Comparison of ENCODE assay signal across 8 mouse cellular contexts in genomic region chr5:112394415-112394763, GRCm38 (mm10). TPM values are rescaled to one million over a fixed set of nuclear protein-coding genes. Genes with fewer than 3 reads are reported as not detected.
DNase-seq lines count a peak whose midpoint lies in the region; ATAC-seq and TF ChIP-seq lines count a peak whose summit lies in the region.

No protein-coding gene starts in this region.

- H3K27me3 ChIP-seq in heart, embryonic 16.5 days (ENCODE audit: control insufficient read depth, insufficient read depth, low read length) = peaks cover 57% of the 10 kb centered on the region
- no peaks in the 10 kb centered on the region for H3K27me3 ChIP-seq in forebrain, postnatal 0 days (ENCODE audit: insufficient read depth, low read length)
- H3K27me3 ChIP-seq in midbrain, embryonic 10.5 days (ENCODE audit: low read depth, poor library complexity, severe bottlenecking) = peaks cover 43% of the 10 kb centered on the region

- no peak overlapping the region for H3K27ac ChIP-seq in heart, embryonic 16.5 days (ENCODE audit: low read length)
- peak overlapping the region; percentile 92 for H3K27ac ChIP-seq in forebrain, postnatal 0 days (ENCODE audit: low read depth, low read length)
- peak overlapping the region; percentile 93 for H3K27ac ChIP-seq in midbrain, embryonic 10.5 days (replicated peaks)

- H3K9me3 ChIP-seq in heart, embryonic 16.5 days (replicated peaks; ENCODE audit: control insufficient read depth, low read length) = no peaks in the 10 kb centered on the region
- no peaks in the 10 kb centered on the region for H3K9me3 ChIP-seq in forebrain, postnatal 0 days (ENCODE audit: low read length)
- H3K9me3 ChIP-seq in midbrain, embryonic 10.5 days (replicated peaks) = no peaks in the 10 kb centered on the region

- H3K9ac ChIP-seq in heart, embryonic 16.5 days (ENCODE audit: low read length) = peak overlapping the region; percentile 63
- peak overlapping the region; percentile 60 for H3K9ac ChIP-seq in forebrain, postnatal 0 days

- H3K36me3 ChIP-seq in heart, embryonic 16.5 days (ENCODE audit: control insufficient read depth, insufficient read depth) = no peaks in the 10 kb centered on the region
- H3K36me3 ChIP-seq in forebrain, postnatal 0 days (ENCODE audit: insufficient read depth) = peaks cover 15% of the 10 kb centered on the region
- H3K36me3 ChIP-seq in midbrain, embryonic 10.5 days = peaks cover 29% of the 10 kb centered on the region

- intact Hi-C loops in heart, postnatal 10 days (cut with DNase I) = no loop called here

- 2% methylated on average over 23 of the region's 28 CpGs for WGBS in heart, embryonic 16.5 days
- WGBS in forebrain, postnatal 0 days = under 1% methylated on average over 27 of the region's 28 CpGs
- under 1% methylated on average over 27 of the region's 28 CpGs for WGBS in midbrain, embryonic 10.5 days

- ATAC-seq in heart, embryonic 16.5 days (replicated peaks; ENCODE audit: extremely low read depth, insufficient read depth, low FRiP score) = peak; percentile 30; the same call in 1 of the 2 replicates
- ATAC-seq in forebrain, postnatal 0 days = peak; percentile 73

- peak overlapping the region; percentile 62 for H3K4me3 ChIP-seq in heart, embryonic 16.5 days (ENCODE audit: low read length)
- H3K4me3 ChIP-seq in forebrain, postnatal 0 days (ENCODE audit: low read depth, low read length) = peak overlapping the region; percentile 73
- peak overlapping the region; percentile 76 for H3K4me3 ChIP-seq in midbrain, embryonic 10.5 days

- peaks cover 6% of the 10 kb centered on the region; the same call in 1 of the 2 replicates for H3K4me1 ChIP-seq in heart, embryonic 16.5 days (ENCODE audit: control insufficient read depth, insufficient read depth, low read length)
- H3K4me1 ChIP-seq in forebrain, postnatal 0 days (ENCODE audit: insufficient read depth) = 0 out of 2 replicates have a peak, but pooled peaks cover 17% of the 10 kb centered on the region
- peaks cover 61% of the 10 kb centered on the region for H3K4me1 ChIP-seq in midbrain, embryonic 10.5 days

- peak overlapping the region; percentile 83 for H3K4me2 ChIP-seq in heart, embryonic 16.5 days (ENCODE audit: low read depth, low read length)
- peak overlapping the region; percentile 80 for H3K4me2 ChIP-seq in forebrain, postnatal 0 days (ENCODE audit: low read depth)

- DNase-seq in heart, postnatal 10 days = no peak
- DNase-seq in brain, adult 2 months (ENCODE audit: low read depth, low spot score) = peak; percentile 56
- DNase-seq in forebrain, postnatal 0 days = no peak
- DNase-seq in midbrain, embryonic 10.5 days (ENCODE audit: low spot score) = no peak
- DNase-seq in ovary, postnatal 36 days (ENCODE audit: low spot score) = no peak
- no peak for DNase-seq in layer of hippocampus, postnatal 10 days (ENCODE audit: low spot score in 2 of 2)
- DNase-seq in right cerebral cortex, postnatal 4 days = no peak

- no peak for TF ChIP-seq CTCF in forebrain, postnatal 0 days (IDR thresholded peaks at IDR 0.05; ENCODE audit: low read depth)

RNA-seq across cellular contexts. Expression of gene Asphd2, which starts 0.3 kb away (rescaled TPM):
- polyA plus RNA-seq in heart, embryonic 16.5 days (2015; fragmentation: Nextera tagmentation; extraction: Ambion mirVana) = 0.67 and 0.94 TPM in 2 replicates
- total RNA-seq in heart, postnatal 10 days (2021) = 1 to 10 TPM in 1 of 2 experiments, under 1 TPM in 1; 0.57 to 1.1 TPM
- 132 and 138 TPM in 2 replicates for total RNA-seq in forebrain, postnatal 0 days (2014; rRNA removed)
- polyA plus RNA-seq in forebrain, postnatal 0 days (2015; fragmentation: Nextera tagmentation; extraction: Ambion mirVana) = 128 and 132 TPM in 2 replicates
- 17.7 and 22.0 TPM in 2 replicates for polyA plus RNA-seq in midbrain, embryonic 10.5 days (2016; fragmentation: Nextera tagmentation; extraction: Ambion mirVana)
- 100 to 1,000 TPM; 150 to 151 TPM for total RNA-seq in layer of hippocampus, postnatal 10 days (2021)

RNA-seq across cellular contexts. Expression of gene Gm6583, which starts 38.6 kb away (rescaled TPM):
- 0.06 and 0.16 TPM in 2 replicates for polyA plus RNA-seq in heart, embryonic 16.5 days (2015; fragmentation: Nextera tagmentation; extraction: Ambion mirVana)
- under 1 TPM; 0.10 to 0.19 TPM for total RNA-seq in heart, postnatal 10 days (2021)
- not detected in 2 replicates for total RNA-seq in forebrain, postnatal 0 days (2014; rRNA removed)
- not detected in 2 replicates for polyA plus RNA-seq in forebrain, postnatal 0 days (2015; fragmentation: Nextera tagmentation; extraction: Ambion mirVana)
- polyA plus RNA-seq in midbrain, embryonic 10.5 days (2016; fragmentation: Nextera tagmentation; extraction: Ambion mirVana) = 0.26 and 0.34 TPM in 2 replicates
- total RNA-seq in layer of hippocampus, postnatal 10 days (2021) = not detected

RNA-seq across cellular contexts. Expression of gene Hps4, which starts 51.5 kb away (rescaled TPM):
- polyA plus RNA-seq in heart, embryonic 16.5 days (2015; fragmentation: Nextera tagmentation; extraction: Ambion mirVana) = 18.9 and 19.7 TPM in 2 replicates
- 10 to 100 TPM; 11.5 to 12.8 TPM for total RNA-seq in heart, postnatal 10 days (2021)
- total RNA-seq in forebrain, postnatal 0 days (2014; rRNA removed) = 24.6 and 25.4 TPM in 2 replicates
- polyA plus RNA-seq in forebrain, postnatal 0 days (2015; fragmentation: Nextera tagmentation; extraction: Ambion mirVana) = 23.7 and 26.5 TPM in 2 replicates
- polyA plus RNA-seq in midbrain, embryonic 10.5 days (2016; fragmentation: Nextera tagmentation; extraction: Ambion mirVana) = 35.9 and 43.0 TPM in 2 replicates
- total RNA-seq in layer of hippocampus, postnatal 10 days (2021) = 10 to 100 TPM; 25.2 to 30.6 TPM

RNA-seq across cellular contexts. Expression of gene Srrd, which starts 51.5 kb away (rescaled TPM):
- polyA plus RNA-seq in heart, embryonic 16.5 days (2015; fragmentation: Nextera tagmentation; extraction: Ambion mirVana) = 23.5 and 24.7 TPM in 2 replicates
- 10 to 100 TPM; 10.2 to 12.5 TPM for total RNA-seq in heart, postnatal 10 days (2021)
- 61.5 and 67.9 TPM in 2 replicates for total RNA-seq in forebrain, postnatal 0 days (2014; rRNA removed)
- 51.1 and 52.2 TPM in 2 replicates for polyA plus RNA-seq in forebrain, postnatal 0 days (2015; fragmentation: Nextera tagmentation; extraction: Ambion mirVana)
- polyA plus RNA-seq in midbrain, embryonic 10.5 days (2016; fragmentation: Nextera tagmentation; extraction: Ambion mirVana) = 48.7 and 51.0 TPM in 2 replicates
- 10 to 100 TPM; 26.8 to 27.4 TPM for total RNA-seq in layer of hippocampus, postnatal 10 days (2021)

RNA-seq across cellular contexts. Expression of gene Gm6588, which starts 54.8 kb away (rescaled TPM):
- polyA plus RNA-seq in heart, embryonic 16.5 days (2015; fragmentation: Nextera tagmentation; extraction: Ambion mirVana) = not detected in 2 replicates
- total RNA-seq in heart, postnatal 10 days (2021) = not detected
- not detected in 2 replicates for total RNA-seq in forebrain, postnatal 0 days (2014; rRNA removed)
- 0.11 TPM in 1 of 2 replicates, not detected in the other for polyA plus RNA-seq in forebrain, postnatal 0 days (2015; fragmentation: Nextera tagmentation; extraction: Ambion mirVana)
- polyA plus RNA-seq in midbrain, embryonic 10.5 days (2016; fragmentation: Nextera tagmentation; extraction: Ambion mirVana) = 0.06 and 0.12 TPM in 2 replicates
- not detected for total RNA-seq in layer of hippocampus, postnatal 10 days (2021)

Comparison
In these comparisons a context has a peak if more than half of its experiments do, and no peak if none do; other contexts are left out.
1. RNA of gene Asphd2, which starts 0.3 kb away (total RNA-seq): 150 to 151 TPM in layer of hippocampus, postnatal 10 days and 132 to 138 TPM in forebrain, postnatal 0 days; 0.57 to 1.1 TPM in heart, postnatal 10 days; every median in the first group is over 10 times any median in the second.
2. Peak in every context shown above with its lines, with median percentiles within 50 percentile points of each other: H3K4me3 ChIP-seq.